Mouse (Mus musculus) left cerebral cortex, adult 11 months (tissue): ENCODE measurements around the gene Nat10.

ENCODE experiments used
- DNase-seq: peaks from one replicate; pipeline ENCODE4 v3.0.0; 2022; ENCODE audit warnings: low spot score

The Nat10 gene

GRCm38 (mm10) chr2:103760906-103761716, at the start of gene Nat10:
Nat10 (minus strand) TSS chr2:103761270.
- peak; percentile 98 for DNase-seq

DNA sequence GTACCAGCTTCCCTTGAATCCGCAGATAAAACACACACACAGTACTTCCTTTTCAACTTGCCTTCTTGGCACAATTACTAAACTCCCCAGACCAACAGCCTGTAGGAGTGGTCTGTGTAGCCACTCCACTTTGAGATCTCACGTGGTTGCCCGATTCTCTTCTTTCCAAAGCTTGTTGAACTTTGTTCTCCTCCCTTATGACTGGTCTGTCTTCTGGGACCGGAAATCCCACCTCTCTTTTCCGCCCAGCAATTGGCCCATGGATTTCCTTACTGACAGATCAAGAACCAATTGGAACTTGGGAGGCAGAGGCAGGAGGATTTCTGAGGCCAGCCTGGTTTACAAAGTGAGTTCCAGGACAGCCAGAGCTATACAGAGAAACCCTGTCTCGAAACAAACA, 49.3 kb upstream of the Nat10 start:
- DNase-seq = no peak

DNA sequence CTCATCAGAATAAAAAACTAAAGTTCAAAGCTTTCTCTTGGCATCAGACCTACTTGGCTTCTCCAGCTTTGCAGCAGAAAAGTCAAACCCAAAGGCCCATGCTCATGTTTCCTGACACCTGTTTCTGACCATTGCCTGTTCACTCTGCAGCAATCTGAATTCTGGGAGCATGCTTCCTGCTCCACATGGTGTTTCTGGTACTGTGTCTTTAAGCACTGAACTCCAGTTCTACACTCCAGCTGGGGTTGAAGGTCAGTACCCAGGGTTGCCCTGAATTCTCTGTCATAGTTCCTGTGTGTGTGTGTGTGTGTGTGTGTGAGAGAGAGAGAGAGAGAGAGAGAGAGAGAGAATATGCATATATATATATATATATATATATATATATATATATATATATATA, 47.4 kb upstream of the Nat10 start:
- DNase-seq = no peak

DNA sequence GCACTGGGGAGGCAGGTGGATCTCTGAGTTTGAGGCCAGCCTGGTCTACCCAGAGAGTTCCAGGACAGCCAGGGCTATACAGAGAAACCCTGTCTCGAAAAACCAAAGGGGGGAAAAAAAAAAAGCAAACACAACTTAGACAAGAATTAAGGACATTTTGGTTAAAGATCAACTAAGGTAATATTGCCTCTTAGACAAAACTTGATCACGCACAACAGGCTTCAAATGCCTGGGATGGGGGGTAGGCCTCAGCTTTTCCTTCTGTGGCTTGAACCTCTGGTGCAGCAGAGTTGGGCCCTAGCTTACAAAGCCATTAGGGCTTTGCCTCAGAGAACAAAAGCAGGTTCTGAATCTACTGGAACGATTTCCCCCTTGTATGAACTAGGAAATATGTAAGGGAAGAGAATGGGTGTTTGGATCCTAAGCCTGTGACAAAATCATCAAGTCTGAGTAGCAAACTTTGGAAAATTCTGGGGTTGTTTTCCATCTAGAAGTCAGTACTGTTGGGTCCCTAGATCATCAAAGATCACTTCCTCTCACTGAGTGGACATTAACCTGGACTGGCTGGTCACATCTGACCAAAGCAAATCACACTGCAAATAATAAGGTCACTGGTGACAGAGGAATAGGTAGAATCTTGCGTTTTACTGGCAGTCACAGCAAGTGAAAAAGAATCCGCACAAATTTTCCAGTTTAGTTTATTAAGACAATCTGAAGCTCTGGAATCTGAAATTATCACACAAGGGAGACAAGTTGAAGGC, 42.9 kb upstream of the Nat10 start:
- no peak for DNase-seq

DNA sequence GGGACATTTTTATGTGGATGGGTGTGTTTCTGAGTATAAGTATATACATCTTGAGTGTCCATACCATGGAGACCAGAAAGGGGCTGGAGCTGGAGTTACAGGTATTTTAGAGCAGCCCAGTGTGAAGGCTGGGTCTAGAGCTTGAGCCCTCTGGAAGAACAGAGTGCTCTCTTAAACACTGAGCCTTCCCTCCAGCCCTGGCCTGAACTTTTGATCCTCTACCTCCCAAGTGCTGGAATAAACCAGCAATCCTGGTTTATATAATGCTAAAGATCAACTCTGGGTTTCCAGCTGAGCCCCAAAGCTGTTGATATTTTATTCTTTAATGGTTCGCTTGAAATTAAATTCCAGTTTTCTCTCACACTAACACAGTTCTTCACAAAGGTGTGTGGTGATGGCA, 41.4 kb upstream of the Nat10 start:
- DNase-seq = no peak

GRCm38 (mm10) chr2:103797491-103798009, 36.5 kb upstream of the Nat10 start, which contains the start of gene Caprin1:
Caprin1 (minus strand) TSS chr2:103797649.
- peak; percentile 88 for DNase-seq

GRCm38 (mm10) chr2:103796861-103797466, 35.9 kb upstream of the Nat10 start:
- DNase-seq = peak; percentile 53

DNA sequence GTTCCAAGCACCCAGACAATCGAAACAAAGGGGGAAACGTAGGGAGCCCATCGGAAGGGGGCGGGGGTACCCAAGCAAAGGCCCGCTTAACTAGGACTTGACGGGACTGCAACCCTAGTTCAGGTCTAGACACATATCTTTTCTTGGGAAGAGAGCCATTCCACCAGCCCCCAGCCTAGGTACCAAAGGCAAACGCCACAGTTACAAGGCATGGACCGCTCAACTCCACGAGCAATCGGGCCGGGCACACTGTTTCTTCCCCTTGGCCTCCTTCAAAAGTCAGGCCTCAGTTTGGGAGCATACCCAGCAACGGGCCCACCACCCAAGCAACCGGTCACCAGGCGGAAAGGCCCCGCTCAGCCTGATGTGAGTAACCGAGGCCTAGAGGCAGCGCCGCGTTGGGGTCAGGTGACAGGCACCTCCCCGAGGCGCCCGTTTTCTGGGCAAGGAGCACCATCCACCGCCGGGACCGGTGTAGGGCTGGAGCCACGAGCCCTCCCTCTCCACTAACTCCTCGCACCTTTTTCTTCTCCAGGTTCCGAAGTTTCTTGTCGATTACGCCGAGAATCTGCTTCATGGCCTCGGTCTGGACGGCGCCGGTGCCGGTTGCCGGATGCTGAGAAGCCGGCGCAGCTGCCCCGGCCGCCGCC, 35.3 kb upstream of the Nat10 start:
- DNase-seq = no peak

DNA sequence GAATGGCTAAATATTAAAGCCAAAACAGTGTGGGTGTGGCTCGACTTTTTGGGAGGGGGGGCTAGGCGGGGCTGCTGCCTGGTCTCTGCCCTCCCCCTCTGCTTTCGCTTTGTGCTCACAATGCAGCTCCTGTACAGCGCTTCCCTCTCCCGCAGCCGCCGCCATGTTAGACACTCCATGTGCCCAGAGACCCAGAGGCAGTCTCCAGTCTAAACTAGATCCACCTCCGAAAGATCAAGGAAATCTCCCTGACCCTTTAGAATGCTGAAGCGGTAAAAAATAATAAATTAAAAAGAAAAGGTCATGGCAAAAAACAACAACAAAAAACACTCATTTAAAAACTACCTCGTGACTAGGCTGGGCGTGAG, 34.8 kb upstream of the Nat10 start:
- peak; percentile 33 for DNase-seq

DNA sequence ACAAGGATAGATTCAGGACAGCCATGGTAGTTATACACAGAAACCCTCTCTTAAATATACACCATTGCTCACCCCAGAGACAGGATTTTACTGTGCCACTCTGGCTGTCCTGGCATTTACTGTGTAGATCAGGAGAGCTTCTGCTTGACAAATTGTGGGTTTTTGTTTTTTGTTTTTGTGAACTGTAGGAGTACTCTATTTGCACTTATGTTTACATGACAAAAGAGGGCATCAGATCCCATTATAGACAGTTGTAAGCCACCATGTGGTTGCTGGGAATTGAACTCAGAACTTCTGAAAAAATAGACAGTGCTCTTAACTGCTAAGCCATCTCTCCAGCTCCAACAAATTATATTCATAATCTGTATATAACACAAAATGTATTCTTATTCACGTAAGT, 30.9 kb upstream of the Nat10 start:
- no peak for DNase-seq

GRCm38 (mm10) chr2:103785735-103786134, 24.7 kb upstream of the Nat10 start:
- DNase-seq = no peak

DNA sequence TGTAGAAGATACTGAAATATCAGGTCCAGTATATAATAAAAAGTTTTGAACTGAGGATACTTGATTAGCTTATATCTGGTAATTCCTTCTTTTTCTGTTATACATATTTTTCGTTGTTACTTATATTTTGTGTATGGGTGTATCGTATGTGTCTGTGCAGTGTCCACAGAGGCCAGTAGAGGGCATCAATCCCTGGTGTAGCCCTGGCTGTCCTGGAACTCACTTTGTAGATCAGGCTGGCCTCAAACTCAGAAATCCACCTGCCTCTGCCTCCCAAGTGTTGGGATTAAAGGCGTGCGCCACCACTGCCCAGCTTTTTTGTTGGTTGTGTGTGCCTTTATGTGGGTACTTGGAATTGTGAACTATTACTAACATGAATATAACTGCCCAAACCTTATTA, 23.6 kb upstream of the Nat10 start:
- no peak for DNase-seq

- DNase-seq = no peak
Measured at GRCm38 (mm10) chr2:103762492-103762891, 1.4 kb upstream of the Nat10 start.

GRCm38 (mm10) chr2:103761993-103762392, 923 bp upstream of the Nat10 start:
- no peak for DNase-seq

DNA sequence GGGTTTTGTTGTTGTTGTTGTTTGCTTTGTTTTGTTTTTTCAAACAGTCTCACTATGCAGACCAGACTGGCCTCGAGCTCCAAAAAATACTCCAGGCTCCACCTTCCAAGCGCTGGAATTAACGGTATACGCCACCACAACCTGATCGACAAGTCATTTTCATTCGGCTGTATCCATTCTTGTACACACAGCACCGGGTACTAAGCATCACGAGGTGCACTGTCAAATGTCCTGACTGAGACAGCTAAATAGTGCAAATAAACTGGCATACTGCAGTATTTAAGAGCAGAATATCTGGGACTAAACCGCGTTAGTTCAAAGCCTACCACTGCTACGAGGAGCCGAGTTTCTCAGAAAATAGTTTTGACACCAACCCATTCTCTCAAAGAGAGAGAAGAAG, 649 bp downstream of the Nat10 start:
- no peak for DNase-seq

DNA sequence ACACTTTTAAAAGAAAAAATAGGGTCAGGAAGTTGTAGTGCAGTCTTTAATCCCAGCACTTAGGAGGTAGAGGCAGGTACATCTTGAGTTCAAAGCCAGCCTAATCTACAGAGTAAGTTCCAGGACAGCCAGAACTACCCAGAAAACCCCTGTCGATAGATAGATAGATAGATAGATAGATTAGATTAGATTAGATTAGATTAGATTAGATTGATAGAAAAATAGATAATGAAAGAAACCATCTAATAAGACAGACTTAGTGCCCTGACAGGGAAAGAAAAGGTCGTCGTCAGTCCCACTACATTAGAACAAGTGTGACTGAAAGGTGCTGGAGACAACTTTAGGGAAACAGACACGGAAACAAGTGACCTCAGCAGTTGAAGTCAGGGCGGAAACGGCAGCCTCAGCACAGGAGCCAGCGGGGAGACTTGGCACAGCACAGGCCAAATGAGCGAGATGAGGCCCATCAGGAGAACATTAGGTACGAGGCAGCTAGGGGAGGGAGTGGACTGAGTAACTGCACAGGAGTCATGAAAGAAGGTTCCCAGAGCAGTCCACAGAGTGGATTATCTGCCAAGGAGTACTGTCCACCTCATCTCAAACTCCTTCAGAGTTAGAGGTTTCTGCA, 5.5 kb downstream of the Nat10 start:
- no peak for DNase-seq

GRCm38 (mm10) chr2:103754614-103755013, 6.5 kb downstream of the Nat10 start:
- DNase-seq = no peak

- DNase-seq = no peak
Measured at GRCm38 (mm10) chr2:103751771-103752170, 9.3 kb downstream of the Nat10 start.

DNA sequence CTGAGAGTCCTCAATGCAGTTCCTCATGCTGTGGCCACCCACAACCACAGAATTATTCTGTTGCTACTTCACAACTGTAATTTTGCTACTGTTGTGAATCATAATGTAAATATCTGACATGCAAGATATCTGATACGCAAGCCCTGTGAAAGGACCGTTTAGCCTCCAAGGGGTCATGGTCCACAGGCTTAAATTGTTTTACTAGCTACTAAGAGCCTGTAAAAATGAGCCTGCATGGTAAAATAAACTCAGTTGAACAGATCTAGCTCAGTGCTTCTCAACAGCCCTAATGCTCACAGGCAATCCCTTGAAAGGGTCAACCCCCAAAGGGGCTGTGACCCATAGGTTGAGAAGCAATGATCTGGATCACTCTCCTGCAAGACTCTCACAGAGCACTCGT, 12.0 kb downstream of the Nat10 start:
- no peak for DNase-seq

- no peak for DNase-seq
Measured at GRCm38 (mm10) chr2:103747891-103748290, 13.2 kb downstream of the Nat10 start.

- DNase-seq = no peak
Measured at GRCm38 (mm10) chr2:103746761-103747160, 14.3 kb downstream of the Nat10 start.

- no peak for DNase-seq
Measured at GRCm38 (mm10) chr2:103746096-103746495, 15.0 kb downstream of the Nat10 start.
